Mouse (Mus musculus): ENCODE data around the gene Mthfd1l.

Mthfd1l gene

GRCm38 (mm10) chr10:3976623-3977010 is 3.7 kb downstream of the Mthfd1l start:
- no peak for DNase-seq (ENCODE audit: low read depth, low spot score)

GRCm38 (mm10) chr10:3978326-3978725 is 5.4 kb downstream of the Mthfd1l start:
- no peak for DNase-seq (ENCODE audit: low read depth, low spot score)

- DNase-seq (ENCODE audit: low read depth, low spot score): no peak
Measured at GRCm38 (mm10) chr10:3978792-3979488, 6.0 kb downstream of the Mthfd1l start.

- no peak for DNase-seq (ENCODE audit: low read depth, low spot score)
Measured at GRCm38 (mm10) chr10:3980231-3980630, 7.3 kb downstream of the Mthfd1l start.

- DNase-seq (ENCODE audit: low read depth, low spot score): no peak
Measured at GRCm38 (mm10) chr10:3990295-3990883, 17.5 kb downstream of the Mthfd1l start.

GRCm38 (mm10) chr10:3993365-3994102 is 20.6 kb downstream of the Mthfd1l start:
- DNase-seq (ENCODE audit: low read depth, low spot score): peak; percentile 66

GRCm38 (mm10) chr10:3995277-3995676 is 22.4 kb downstream of the Mthfd1l start:
- DNase-seq (ENCODE audit: low read depth, low spot score): no peak

GRCm38 (mm10) chr10:3996170-3996876 is 23.4 kb downstream of the Mthfd1l start:
- no peak for DNase-seq (ENCODE audit: low read depth, low spot score)

- DNase-seq (ENCODE audit: low read depth, low spot score): no peak
Measured at GRCm38 (mm10) chr10:3997851-3998426, 25.0 kb downstream of the Mthfd1l start.

- DNase-seq (ENCODE audit: low read depth, low spot score): no peak
Measured at GRCm38 (mm10) chr10:4002711-4003110, 29.8 kb downstream of the Mthfd1l start.

GRCm38 (mm10) chr10:4005191-4005590 is 32.3 kb downstream of the Mthfd1l start:
- DNase-seq (ENCODE audit: low read depth, low spot score): no peak

- no peak for DNase-seq (ENCODE audit: low read depth, low spot score)
Measured at GRCm38 (mm10) chr10:4006296-4007015, 33.5 kb downstream of the Mthfd1l start.

- DNase-seq (ENCODE audit: low read depth, low spot score): no peak
Measured at GRCm38 (mm10) chr10:4022628-4023303, 49.8 kb downstream of the Mthfd1l start.

- DNase-seq (ENCODE audit: low read depth, low spot score): no peak
Measured at GRCm38 (mm10) chr10:4026616-4027015, 53.7 kb downstream of the Mthfd1l start.

GRCm38 (mm10) chr10:4027466-4027865 is 54.5 kb downstream of the Mthfd1l start:
- no peak for DNase-seq (ENCODE audit: low read depth, low spot score)

- DNase-seq (ENCODE audit: low read depth, low spot score): no peak
Measured at GRCm38 (mm10) chr10:4028851-4029442, 56.0 kb downstream of the Mthfd1l start.

GRCm38 (mm10) chr10:4033761-4034160 is 60.8 kb downstream of the Mthfd1l start:
- DNase-seq (ENCODE audit: low read depth, low spot score): no peak

- DNase-seq (ENCODE audit: low read depth, low spot score): no peak
Measured at GRCm38 (mm10) chr10:4036476-4036875, 63.6 kb downstream of the Mthfd1l start.

GRCm38 (mm10) chr10:4037066-4037465 is 64.1 kb downstream of the Mthfd1l start:
- DNase-seq (ENCODE audit: low read depth, low spot score): no peak

- no peak for DNase-seq (ENCODE audit: low read depth, low spot score)
Measured at GRCm38 (mm10) chr10:4038576-4038975, 65.7 kb downstream of the Mthfd1l start.

All from c-Kit-negative CD71-positive TER-119-positive erythroid progenitor cells, embryonic 14.5 days (primary cell).